Mouse (Mus musculus): Measurements from ENCODE around the gene Vwa8.

DNA sequence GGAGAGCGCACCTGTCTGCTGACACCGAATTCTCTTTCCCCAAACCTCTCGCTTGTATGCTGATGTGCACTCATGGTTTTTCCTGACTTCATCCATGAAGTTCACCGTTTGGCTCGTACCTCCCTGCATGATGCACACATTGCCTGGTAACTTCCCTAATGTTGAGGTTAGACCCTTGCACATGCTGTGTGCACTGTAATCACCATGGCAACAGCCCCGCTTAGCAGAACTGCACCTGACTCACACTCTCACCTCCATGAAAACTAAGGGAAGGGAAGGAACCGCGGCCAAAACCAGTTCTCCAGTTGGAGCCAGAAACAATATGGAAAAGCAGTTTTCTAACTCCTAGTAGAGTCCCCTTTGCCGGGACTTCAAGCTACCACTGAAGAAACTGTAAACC, 294.8 kb downstream of the Vwa8 start:
- no peak for TF ChIP-seq EP300 (IDR thresholded peaks at IDR 0.05; ENCODE audit: low read length)
- TF ChIP-seq CTCF (conservative IDR thresholded peaks at IDR 0.05 in 1 of 2, IDR thresholded peaks at IDR 0.05 in 1 of 2; ENCODE audit: low read depth in 2 of 2, low read length in 2 of 2) = no peak
- no peak for TF ChIP-seq KAT2A (IDR thresholded peaks at IDR 0.05; ENCODE audit: insufficient replicate concordance, low read length)
- no peak for TF ChIP-seq NRF1 (IDR thresholded peaks at IDR 0.05; ENCODE audit: low read depth, low read length)
- TF ChIP-seq ZC3H11A (IDR thresholded peaks at IDR 0.05; ENCODE audit: low read depth, low read length) = no peak
- TF ChIP-seq E2F4 (IDR thresholded peaks at IDR 0.05; ENCODE audit: insufficient replicate concordance, low read depth, low read length) = no peak
- no peak for TF ChIP-seq HCFC1 (IDR thresholded peaks at IDR 0.05; ENCODE audit: low read depth, low read length)
- no peak for TF ChIP-seq TCF12 (IDR thresholded peaks at IDR 0.05; ENCODE audit: low read depth, low read length)
- no peak for TF ChIP-seq POLR2AphosphoS2 (IDR thresholded peaks at IDR 0.05; ENCODE audit: low read depth, low read length)
- no peak for TF ChIP-seq RCOR1 (conservative IDR thresholded peaks at IDR 0.05; ENCODE audit: low read depth, low read length)
- no peak for TF ChIP-seq POLR2A (IDR thresholded peaks at IDR 0.05; ENCODE audit: low read depth, low read length)
- no peak for TF ChIP-seq MAZ (IDR thresholded peaks at IDR 0.05; ENCODE audit: low read depth, low read length)
- TF ChIP-seq MAFK (IDR thresholded peaks at IDR 0.05; ENCODE audit: insufficient replicate concordance, low read length) = no peak

All from CH12.LX (cell line).